Mouse (Mus musculus) E14TG2a.4 (cell line): ENCODE measurements at regions not wholly inside any gene's neighbourhood (a gene's known extent, or its start where the extent isn't known, plus 50 kb on each side); places are given as distances from the start of the nearest gene placed in this dataset.

Experiments
- CTCF ChIP-seq: conservative IDR thresholded peaks from 2 replicates; pipeline ENCODE4 v1.5.1; 2014; ENCODE audit warnings: low read length
- NANOG ChIP-seq: IDR thresholded peaks from 2 replicates; pipeline ENCODE4 v1.6.1; 2014; ENCODE audit warnings: borderline replicate concordance, low read length, mixed read lengths
- POU5F1 ChIP-seq: IDR thresholded peaks from 2 replicates; pipeline ENCODE4 v1.6.1; 2014; ENCODE audit warnings: low read length, borderline replicate concordance

DNA sequence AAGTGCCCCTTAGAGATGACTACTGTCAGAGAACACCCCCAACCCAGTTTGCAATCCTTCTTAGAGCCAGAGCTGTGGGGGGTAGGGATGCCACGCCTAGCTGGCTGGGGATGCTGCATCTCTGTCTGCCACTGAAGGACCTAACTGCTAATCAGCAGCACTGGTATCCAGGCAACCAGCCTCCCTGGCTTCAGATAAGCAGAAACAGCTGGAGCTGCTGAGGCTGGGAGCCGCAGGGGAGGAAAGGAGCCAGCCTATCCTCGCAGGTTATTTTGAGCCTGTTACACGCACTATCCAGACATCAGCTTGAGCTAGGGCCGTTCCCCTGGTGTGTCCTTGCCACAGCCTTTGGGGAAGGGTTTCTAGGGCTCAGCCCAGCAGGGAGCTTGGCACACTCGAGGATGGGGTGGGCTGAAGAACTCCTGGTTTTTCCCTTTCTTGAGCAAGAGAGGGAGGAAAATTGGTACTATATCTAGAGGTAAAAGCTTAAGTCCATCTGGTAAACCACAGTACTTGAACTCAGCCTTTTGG lies 68.4 kb downstream of the Irf2bpl start:
- TF ChIP-seq CTCF (no peak), POU5F1 (no peak), NANOG (no peak)
